Mouse (Mus musculus): Measurements from ENCODE around the gene Gm9837.

Gene Gm9837

GRCm38 (mm10) chr11:53469968-53470695 is at the start of gene Gm9837:
Gene Gm9837 (minus strand): TSS chr11:53470479.
- DNase-seq (ENCODE audit: low spot score), result peak; percentile 86

- peak; percentile 55 for DNase-seq (ENCODE audit: low spot score)
These were observed 49.2 kb upstream of the Gm9837 start, which contains the start of gene Sept8 for GRCm38 (mm10) chr11:53519207-53520121. Gene Sept8 (plus strand): TSS chr11:53519257.

GRCm38 (mm10) chr11:53518759-53519158 is 48.5 kb upstream of the Gm9837 start:
- DNase-seq (ENCODE audit: low spot score), result no peak

- DNase-seq (ENCODE audit: low spot score), result no peak
These were observed 46.7 kb upstream of the Gm9837 start for GRCm38 (mm10) chr11:53516775-53517627.

- no peak for DNase-seq (ENCODE audit: low spot score)
These were observed 40.1 kb upstream of the Gm9837 start for GRCm38 (mm10) chr11:53510351-53510750.

- no peak for DNase-seq (ENCODE audit: low spot score)
These were observed 38.3 kb upstream of the Gm9837 start for GRCm38 (mm10) chr11:53508591-53508990.

- DNase-seq (ENCODE audit: low spot score), result peak; percentile 59
These were observed 37.9 kb upstream of the Gm9837 start for GRCm38 (mm10) chr11:53508152-53508551.

- DNase-seq (ENCODE audit: low spot score), result no peak
These were observed 37.0 kb upstream of the Gm9837 start for GRCm38 (mm10) chr11:53507098-53507805.

- DNase-seq (ENCODE audit: low spot score), result no peak
These were observed 34.9 kb upstream of the Gm9837 start for GRCm38 (mm10) chr11:53505026-53505663.

- DNase-seq (ENCODE audit: low spot score), result no peak
These were observed 34.1 kb upstream of the Gm9837 start for GRCm38 (mm10) chr11:53504376-53504775.

GRCm38 (mm10) chr11:53503738-53504137 is 33.5 kb upstream of the Gm9837 start:
- no peak for DNase-seq (ENCODE audit: low spot score)

GRCm38 (mm10) chr11:53502039-53502765 is 31.9 kb upstream of the Gm9837 start:
- no peak for DNase-seq (ENCODE audit: low spot score)

- peak; percentile 88 for DNase-seq (ENCODE audit: low spot score)
These were observed 30.3 kb upstream of the Gm9837 start for GRCm38 (mm10) chr11:53500569-53500968.

- no peak for DNase-seq (ENCODE audit: low spot score)
These were observed 26.7 kb upstream of the Gm9837 start for GRCm38 (mm10) chr11:53496946-53497345.

- no peak for DNase-seq (ENCODE audit: low spot score)
These were observed 25.1 kb upstream of the Gm9837 start for GRCm38 (mm10) chr11:53495417-53495816.

- DNase-seq (ENCODE audit: low spot score), result no peak
These were observed 23.1 kb upstream of the Gm9837 start for GRCm38 (mm10) chr11:53493243-53493955.

- DNase-seq (ENCODE audit: low spot score), result no peak
These were observed 21.7 kb upstream of the Gm9837 start for GRCm38 (mm10) chr11:53491954-53492401.

- no peak for DNase-seq (ENCODE audit: low spot score)
These were observed 19.1 kb upstream of the Gm9837 start for GRCm38 (mm10) chr11:53489421-53489820.

GRCm38 (mm10) chr11:53489007-53489406 is 18.7 kb upstream of the Gm9837 start:
- no peak for DNase-seq (ENCODE audit: low spot score)
